Mouse (Mus musculus) lung, postnatal 25 days (tissue): ENCODE measurements around the gene Khdrbs1.
"Not testable (repeated sequence)": the region's sequence is repeated elsewhere in the genome, so short reads cannot be mapped to it uniquely, and the experiment has no call there.

Experiments
- DNase-seq: peaks from one replicate; pipeline ENCODE4 v3.0.0; 2022; ENCODE audit warnings: low spot score

The Khdrbs1 gene

DNA sequence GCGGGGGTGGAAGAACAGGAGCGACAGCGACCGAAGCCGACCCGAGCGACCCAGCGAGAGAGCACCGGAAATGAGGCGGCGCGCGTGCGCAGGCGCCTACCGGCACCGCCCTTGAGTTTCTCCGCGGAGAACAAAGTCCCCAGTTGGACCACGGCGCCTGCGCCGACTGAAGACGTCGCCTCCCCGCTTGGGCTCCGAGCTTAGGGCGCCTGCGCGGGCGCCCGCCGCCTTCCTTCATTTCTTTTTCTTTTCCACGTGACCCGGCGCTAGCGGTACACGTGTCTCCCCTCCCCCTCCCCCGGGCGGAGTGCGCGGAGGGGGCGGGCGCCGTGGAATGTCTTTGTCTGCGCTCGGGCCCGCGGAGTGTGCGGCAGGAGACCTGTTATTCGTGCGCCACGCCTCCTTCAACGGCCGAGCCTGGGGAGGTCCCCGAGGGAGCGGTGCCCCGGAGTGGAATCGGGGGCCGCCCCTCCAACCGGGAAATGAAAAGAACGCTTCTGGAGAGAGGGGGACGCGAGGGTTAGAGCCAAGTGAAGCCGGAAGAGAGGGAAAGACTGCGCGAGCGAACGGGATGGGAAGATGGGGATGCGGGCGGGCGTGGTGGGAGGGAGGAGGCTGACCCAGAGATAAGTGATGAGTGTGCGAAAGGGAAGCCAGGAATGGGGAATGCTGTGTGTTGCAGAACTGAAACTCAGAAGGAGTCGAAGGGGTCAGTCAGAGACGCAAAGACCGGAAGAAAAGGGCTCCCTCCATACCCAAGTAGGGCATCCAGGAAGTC is at the start of gene Khdrbs1:
TSS of gene Khdrbs1 (minus strand) at position 72 of the 778 bp plus-strand sequence.
- DNase-seq, result peak; percentile 96

GRCm38 (mm10) chr4:129791399-129791798 is 49.3 kb upstream of the Khdrbs1 start:
- DNase-seq, result no peak

GRCm38 (mm10) chr4:129790475-129790874 is 48.4 kb upstream of the Khdrbs1 start:
- no peak for DNase-seq

DNA sequence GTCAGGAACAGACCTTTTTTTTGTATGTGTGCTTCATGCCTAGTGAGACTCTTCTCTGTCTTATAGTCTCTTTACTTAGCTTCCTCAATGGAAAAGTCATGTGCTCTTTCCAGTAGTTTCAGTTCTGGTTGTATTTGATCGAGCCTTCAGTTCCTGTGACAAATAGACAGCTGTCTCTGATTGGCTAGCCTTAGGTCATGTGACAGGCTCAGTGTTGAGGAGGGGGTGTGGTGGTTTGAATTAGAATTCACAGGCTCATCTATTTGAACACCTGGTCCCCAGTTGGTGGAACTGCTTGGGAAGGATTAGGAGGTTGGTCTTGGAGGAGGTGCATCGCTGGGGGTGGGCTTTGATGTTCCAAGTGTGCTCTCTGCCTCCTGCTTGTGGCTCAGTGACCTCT is 47.5 kb upstream of the Khdrbs1 start:
- no peak for DNase-seq

- DNase-seq, result no peak
Measured at GRCm38 (mm10) chr4:129788693-129789092, 46.6 kb upstream of the Khdrbs1 start.

GRCm38 (mm10) chr4:129785178-129785577 is 43.1 kb upstream of the Khdrbs1 start:
- DNase-seq, result peak; percentile 88

- no peak for DNase-seq
Measured at GRCm38 (mm10) chr4:129783506-129783905, 41.4 kb upstream of the Khdrbs1 start.

DNA sequence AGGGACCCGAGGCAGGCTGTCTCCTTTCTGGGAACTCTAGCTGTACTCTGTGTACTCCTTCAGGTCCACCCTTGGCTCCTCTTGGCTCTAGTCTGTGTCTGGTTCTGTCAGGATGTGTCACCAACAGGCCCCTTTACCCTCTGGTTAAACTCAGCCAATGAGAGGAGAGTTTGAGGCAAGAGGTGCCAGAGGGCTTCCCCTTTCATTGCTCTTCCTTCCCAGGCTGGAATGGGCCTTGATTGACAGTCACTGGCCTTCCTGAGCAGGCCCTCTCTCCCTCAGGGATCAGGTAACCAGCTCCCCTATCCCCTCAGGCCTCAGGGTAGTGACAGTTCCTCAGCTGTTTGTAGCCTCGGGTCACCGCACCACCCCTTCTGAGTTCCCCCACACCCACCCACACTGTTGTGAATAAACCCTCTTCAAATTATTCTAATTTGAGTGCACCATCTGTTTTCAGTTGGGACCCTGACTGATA is 40.8 kb upstream of the Khdrbs1 start:
- no peak for DNase-seq

GRCm38 (mm10) chr4:129781881-129782675 is 40.0 kb upstream of the Khdrbs1 start:
- DNase-seq, result peak; percentile 41

- no peak for DNase-seq
Measured at GRCm38 (mm10) chr4:129771672-129772521, 29.8 kb upstream of the Khdrbs1 start.

- no peak for DNase-seq
Measured at GRCm38 (mm10) chr4:129771314-129771671, 29.2 kb upstream of the Khdrbs1 start.

DNA sequence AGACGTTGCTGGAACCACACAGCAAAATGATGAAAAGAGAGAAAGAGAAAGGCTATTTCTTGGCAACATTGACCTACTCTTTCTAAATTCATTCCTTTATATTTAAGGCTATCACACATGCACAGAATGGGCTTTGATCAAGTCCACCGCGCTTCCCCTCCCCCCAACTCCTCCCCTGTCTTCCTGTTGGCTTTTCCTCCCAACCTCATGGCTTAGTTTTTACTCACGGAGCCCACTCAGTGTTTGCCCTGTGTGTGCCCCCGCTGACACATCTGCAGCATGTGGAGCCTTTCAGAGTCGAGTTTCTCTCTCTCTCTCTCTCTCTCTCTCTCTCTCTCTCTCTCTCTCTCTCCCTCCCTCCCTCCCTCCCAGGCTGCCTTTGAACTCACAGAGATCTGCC is 28.5 kb upstream of the Khdrbs1 start:
- no peak for DNase-seq

- DNase-seq, result not testable (repeated sequence)
Measured at GRCm38 (mm10) chr4:129768742-129769141, 26.6 kb upstream of the Khdrbs1 start.

DNA sequence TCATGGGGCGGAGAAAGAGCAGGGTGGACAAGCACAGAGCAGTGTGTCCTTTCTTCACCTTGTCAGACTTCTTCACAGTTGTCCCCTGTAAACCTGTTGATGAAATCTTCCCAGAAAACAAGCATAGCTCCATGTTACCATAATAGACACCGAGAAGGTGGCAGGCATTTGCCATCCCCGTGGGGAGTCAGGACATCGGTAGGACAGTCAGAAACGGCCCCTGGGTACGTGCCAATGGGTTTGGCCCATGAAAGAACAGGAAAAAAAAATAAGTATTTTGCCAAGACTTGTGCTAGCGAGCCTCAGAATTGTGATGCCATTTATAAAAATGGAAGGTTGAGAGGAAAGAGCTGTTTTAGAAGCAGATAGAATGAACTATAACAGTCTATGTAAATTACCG is 25.7 kb upstream of the Khdrbs1 start:
- no peak for DNase-seq

DNA sequence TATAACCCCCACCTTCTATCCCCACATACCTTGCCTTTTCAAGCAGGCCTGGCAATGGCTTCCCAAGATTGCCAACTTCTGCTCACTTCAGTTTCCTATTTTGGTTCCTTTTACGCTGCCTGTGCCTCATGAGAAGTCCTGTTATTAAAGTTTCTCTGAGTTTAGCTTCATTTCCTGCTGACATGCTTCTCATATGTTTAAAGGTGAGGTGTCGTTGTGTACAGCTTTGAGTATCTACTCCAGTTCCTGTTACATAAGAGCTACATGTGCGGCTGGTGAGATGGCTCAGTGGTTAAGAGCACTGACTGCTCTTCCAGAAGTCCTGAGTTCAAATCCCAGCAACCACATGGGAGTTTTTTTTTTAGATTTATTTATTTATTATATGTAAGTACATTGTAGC is 23.2 kb upstream of the Khdrbs1 start:
- DNase-seq, result no peak

- DNase-seq, result not testable (repeated sequence)
Measured at GRCm38 (mm10) chr4:129762496-129762895, 20.4 kb upstream of the Khdrbs1 start.

- DNase-seq, result peak; percentile 36
Measured at GRCm38 (mm10) chr4:129761606-129762005, 19.5 kb upstream of the Khdrbs1 start.

GRCm38 (mm10) chr4:129755455-129755854 is 13.4 kb upstream of the Khdrbs1 start:
- DNase-seq, result no peak

DNA sequence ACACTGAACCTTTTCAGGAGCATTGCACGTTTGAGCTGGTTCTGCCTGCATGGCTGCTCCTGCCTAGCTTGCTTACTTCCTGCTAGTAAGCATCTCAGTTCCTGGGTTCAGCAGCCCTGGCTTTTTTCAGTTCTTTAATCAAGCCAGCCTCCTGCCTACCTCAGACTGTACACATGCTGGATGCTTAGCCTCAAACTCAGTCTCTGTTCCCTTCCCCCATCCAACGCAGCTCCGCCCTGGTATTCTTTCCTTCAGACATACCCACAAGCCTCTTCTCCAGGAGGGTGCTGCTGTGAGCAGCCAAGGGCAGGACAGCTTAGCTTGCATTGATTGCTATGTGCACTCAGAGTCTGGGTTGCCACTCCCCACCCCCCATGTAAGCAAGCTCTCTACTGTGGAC is 12.6 kb upstream of the Khdrbs1 start:
- peak; percentile 16 for DNase-seq

DNA sequence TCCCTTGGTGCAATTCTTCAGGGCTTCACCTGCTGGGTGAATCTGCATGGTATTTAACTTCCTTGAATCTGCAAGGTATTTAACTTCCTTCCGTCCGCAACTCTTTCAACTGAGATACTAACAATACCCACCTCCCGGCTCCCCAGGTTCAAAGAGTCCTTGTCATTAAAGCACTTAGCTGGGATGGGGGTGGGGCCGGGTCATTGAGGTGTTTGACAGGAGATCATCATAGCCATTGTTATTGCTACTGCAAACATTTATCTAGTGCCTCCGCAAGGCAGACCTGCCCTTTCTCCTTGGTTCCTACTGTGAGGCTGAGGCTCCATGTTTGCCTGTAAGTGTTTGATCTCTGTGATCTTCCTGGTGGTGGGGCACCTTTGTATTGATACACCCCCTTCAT is 8.3 kb upstream of the Khdrbs1 start:
- no peak for DNase-seq

GRCm38 (mm10) chr4:129746591-129746990 is 4.5 kb upstream of the Khdrbs1 start:
- DNase-seq, result no peak

GRCm38 (mm10) chr4:129746106-129746505 is 4.0 kb upstream of the Khdrbs1 start:
- DNase-seq, result no peak
